Mouse (Mus musculus) liver, embryonic 14 days (tissue): Measurements from ENCODE around the gene Ttc19. TPM values are rescaled to one million over a fixed set of nuclear protein-coding genes. Genes with fewer than 3 reads are reported as not detected.

ENCODE experiments used
- polyA plus RNA-seq: library from polyadenylated mRNA; depleted of rRNA; stranded (reverse); fragments of >200 nt; gene quantifications from 2 replicates; pipeline ENCODE4 v1.2.3, GENCODE M21; 2012; rRNA removed

The Ttc19 gene
- 1.8 and 2.0 TPM in 2 replicates for polyA plus RNA-seq

GRCm38 (mm10) chr11:62280675-62281600 lies at the start of gene Ttc19, which contains the start of gene Zswim7:
Gene Ttc19, plus strand, starts transcription at chr11:62281473.
Gene Zswim7, minus strand, starts transcription at chr11:62281375.

GRCm38 (mm10) chr11:62248401-62249244 lies 32.6 kb upstream of the Ttc19 start, which contains the start of gene Adora2b:
Gene Adora2b, plus strand, starts transcription at chr11:62248984.

Other genes with a start within 250 kb of the Ttc19 start
- 0.21 and 0.28 TPM in 2 replicates for gene Adora2b, start 32.5 kb upstream of the Ttc19 start, polyA plus RNA-seq
- gene Zswim7, start 98 bp upstream of the Ttc19 start, polyA plus RNA-seq, result 7.0 and 7.6 TPM in 2 replicates
- 3.2 and 3.6 TPM in 2 replicates for gene Pigl, start 177.0 kb downstream of the Ttc19 start, polyA plus RNA-seq
- 35.9 and 37.3 TPM in 2 replicates for gene Ncor1, start 177.1 kb downstream of the Ttc19 start, polyA plus RNA-seq